8 mouse cellular contexts compared by ENCODE assay signal in the genomic region with DNA sequence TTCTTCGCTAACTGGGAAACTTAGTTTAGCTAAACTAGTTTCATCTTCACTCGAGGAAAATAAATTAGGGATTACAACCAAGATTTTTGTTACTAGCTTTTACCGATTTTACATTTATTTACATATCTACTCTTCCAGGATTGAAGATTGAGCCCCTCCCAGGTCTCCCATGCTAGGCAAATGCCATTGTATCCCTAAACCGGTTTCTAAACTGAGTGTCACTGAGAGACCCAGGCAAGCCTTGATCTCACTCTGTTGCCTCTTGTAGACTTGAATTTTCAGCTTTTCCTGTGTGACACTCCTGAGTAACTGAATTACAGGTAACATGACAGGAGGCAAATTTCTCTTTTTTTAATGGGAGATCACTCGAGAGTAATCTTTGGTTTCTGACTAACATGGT. TPM values are rescaled to one million over a fixed set of nuclear protein-coding genes. Genes with fewer than 3 reads are reported as not detected.
A peak's percentile ranks its signal among the peaks of the same experiment; 100 is the strongest.
DNase-seq lines count a peak whose midpoint lies in the region; ATAC-seq lines count a peak whose summit lies in the region.

No protein-coding gene starts in this region.

- H3K4me3 ChIP-seq in lung, embryonic 16.5 days (ENCODE audit: low read length) = peak overlapping the region; percentile 93
- H3K4me3 ChIP-seq in embryonic facial prominence, embryonic 13.5 days = peak overlapping the region; percentile 63
- peak overlapping the region; percentile 93 for H3K4me3 ChIP-seq in limb, embryonic 10.5 days
- H3K4me3 ChIP-seq in stomach, embryonic 15.5 days (replicated peaks) = peak overlapping the region; percentile 86

- no peaks in the 10 kb centered on the region for H3K27me3 ChIP-seq in lung, embryonic 16.5 days (ENCODE audit: control insufficient read depth, insufficient read depth, low read depth, low read length)
- H3K27me3 ChIP-seq in embryonic facial prominence, embryonic 13.5 days = no peaks in the 10 kb centered on the region
- H3K27me3 ChIP-seq in limb, embryonic 10.5 days (ENCODE audit: low read depth, poor library complexity, severe bottlenecking) = no peaks in the 10 kb centered on the region
- H3K27me3 ChIP-seq in stomach, embryonic 15.5 days (replicated peaks) = no peaks in the 10 kb centered on the region

- 10% methylated on average over 5 of the region's 5 CpGs for WGBS in lung, embryonic 16.5 days
- WGBS in embryonic facial prominence, embryonic 13.5 days = 12% methylated on average over 5 of the region's 5 CpGs
- 18% methylated on average over 5 of the region's 5 CpGs for WGBS in limb, embryonic 10.5 days
- 9% methylated on average over 5 of the region's 5 CpGs for WGBS in stomach, embryonic 15.5 days

- H3K9me3 ChIP-seq in lung, embryonic 16.5 days (ENCODE audit: control insufficient read depth, low read length) = peaks cover 6% of the 10 kb centered on the region
- H3K9me3 ChIP-seq in embryonic facial prominence, embryonic 13.5 days = peaks cover 5% of the 10 kb centered on the region; the same call in 1 of the 2 replicates
- H3K9me3 ChIP-seq in limb, embryonic 10.5 days (replicated peaks) = no peaks in the 10 kb centered on the region
- no peaks in the 10 kb centered on the region for H3K9me3 ChIP-seq in stomach, embryonic 15.5 days

- H3K9ac ChIP-seq in lung, embryonic 16.5 days (ENCODE audit: low read length) = peak overlapping the region; percentile 88
- H3K9ac ChIP-seq in embryonic facial prominence, embryonic 13.5 days = peak overlapping the region; percentile 77
- H3K9ac ChIP-seq in stomach, embryonic 15.5 days = peak overlapping the region; percentile 76; the same call in 1 of the 2 replicates

- peaks cover 14% of the 10 kb centered on the region; the same call in 1 of the 2 replicates for H3K36me3 ChIP-seq in lung, embryonic 16.5 days (ENCODE audit: control insufficient read depth, insufficient read depth, low read length)
- H3K36me3 ChIP-seq in embryonic facial prominence, embryonic 13.5 days = peaks cover 34% of the 10 kb centered on the region
- peaks cover 33% of the 10 kb centered on the region for H3K36me3 ChIP-seq in limb, embryonic 10.5 days
- H3K36me3 ChIP-seq in stomach, embryonic 15.5 days = peaks cover 14% of the 10 kb centered on the region; the same call in 1 of the 2 replicates

- DNase-seq in lung, postnatal 36 days = no peak
- no peak for DNase-seq in limb, embryonic 10.5 days (ENCODE audit: low spot score)
- no peak for DNase-seq in cerebellum, adult 9-10 months
- DNase-seq in testis, postnatal 14 days (ENCODE audit: low spot score) = no peak

- peaks cover 3% of the 10 kb centered on the region; the same call in 1 of the 2 replicates for H3K4me1 ChIP-seq in lung, embryonic 16.5 days (replicated peaks; ENCODE audit: control insufficient read depth, insufficient read depth, low read length)
- no peaks in the 10 kb centered on the region; the same call in 1 of the 2 replicates for H3K4me1 ChIP-seq in embryonic facial prominence, embryonic 13.5 days
- no peaks in the 10 kb centered on the region; the same call in 1 of the 2 replicates for H3K4me1 ChIP-seq in limb, embryonic 10.5 days
- H3K4me1 ChIP-seq in stomach, embryonic 15.5 days = no peaks in the 10 kb centered on the region

- no peak overlapping the region; the same call in 1 of the 2 replicates for H3K27ac ChIP-seq in lung, embryonic 16.5 days (ENCODE audit: low read length)
- H3K27ac ChIP-seq in embryonic facial prominence, embryonic 13.5 days = no peak overlapping the region
- 0 out of 2 replicates have a peak overlapping the region, but pooled peaks have one; percentile 87 for H3K27ac ChIP-seq in limb, embryonic 10.5 days
- H3K27ac ChIP-seq in stomach, embryonic 15.5 days = no peak overlapping the region

- ATAC-seq in lung, embryonic 16.5 days (ENCODE audit: low read depth) = no peak
- no peak for ATAC-seq in embryonic facial prominence, embryonic 13.5 days (ENCODE audit: insufficient number of reproducible peaks, insufficient read depth, low FRiP score, low TSS enrichment, low read depth)
- ATAC-seq in stomach, embryonic 15.5 days (ENCODE audit: insufficient read depth, low FRiP score, low read depth) = no peak
- ATAC-seq in CD4-positive, CD25-positive, alpha-beta regulatory T cell, adult 4 months = no peak

- peak overlapping the region; percentile 73 for H3K4me2 ChIP-seq in lung, embryonic 16.5 days (ENCODE audit: low read depth, low read length)
- H3K4me2 ChIP-seq in embryonic facial prominence, embryonic 13.5 days = peak overlapping the region; percentile 56
- H3K4me2 ChIP-seq in stomach, embryonic 15.5 days = peak overlapping the region; percentile 58

RNA-seq across cellular contexts. Expression of a gene that starts 0.8 kb away (rescaled TPM):
- 23.8 and 32.2 TPM in 2 replicates for polyA plus RNA-seq in lung, embryonic 16.5 days (2015; fragmentation: Nextera tagmentation; extraction: Ambion mirVana)
- 30.3 and 33.2 TPM in 2 replicates for polyA plus RNA-seq in embryonic facial prominence, embryonic 13.5 days (2015; fragmentation: Nextera tagmentation; extraction: Ambion mirVana)
- polyA plus RNA-seq in limb, embryonic 10.5 days (2016; fragmentation: Nextera tagmentation; extraction: Ambion mirVana) = 25.8 and 34.6 TPM in 2 replicates
- 26.5 and 36.2 TPM in 2 replicates for polyA plus RNA-seq in stomach, embryonic 15.5 days (2015; fragmentation: Nextera tagmentation; extraction: Ambion mirVana)
- 10 to 100 TPM; 10.2 to 12.0 TPM for polyA plus RNA-seq in CD4-positive, CD25-positive, alpha-beta regulatory T cell, adult 4 months (2017; shearing (Covaris generic))

RNA-seq across cellular contexts. Expression of a gene that starts 20.0 kb away (rescaled TPM):
- 36.1 and 37.0 TPM in 2 replicates for polyA plus RNA-seq in lung, embryonic 16.5 days (2015; fragmentation: Nextera tagmentation; extraction: Ambion mirVana)
- polyA plus RNA-seq in embryonic facial prominence, embryonic 13.5 days (2015; fragmentation: Nextera tagmentation; extraction: Ambion mirVana) = 42.4 and 46.7 TPM in 2 replicates
- 43.4 and 43.7 TPM in 2 replicates for polyA plus RNA-seq in limb, embryonic 10.5 days (2016; fragmentation: Nextera tagmentation; extraction: Ambion mirVana)
- 33.6 and 34.3 TPM in 2 replicates for polyA plus RNA-seq in stomach, embryonic 15.5 days (2015; fragmentation: Nextera tagmentation; extraction: Ambion mirVana)
- polyA plus RNA-seq in CD4-positive, CD25-positive, alpha-beta regulatory T cell, adult 4 months (2017; shearing (Covaris generic)) = 10 to 100 TPM; 27.6 to 28.4 TPM

RNA-seq across cellular contexts. Expression of a gene that starts 38.0 kb away (rescaled TPM):
- polyA plus RNA-seq in lung, embryonic 16.5 days (2015; fragmentation: Nextera tagmentation; extraction: Ambion mirVana) = 0.09 and 0.13 TPM in 2 replicates
- polyA plus RNA-seq in embryonic facial prominence, embryonic 13.5 days (2015; fragmentation: Nextera tagmentation; extraction: Ambion mirVana) = 0.21 TPM in 1 of 2 replicates, not detected in the other
- 0.09 and 0.14 TPM in 2 replicates for polyA plus RNA-seq in limb, embryonic 10.5 days (2016; fragmentation: Nextera tagmentation; extraction: Ambion mirVana)
- polyA plus RNA-seq in stomach, embryonic 15.5 days (2015; fragmentation: Nextera tagmentation; extraction: Ambion mirVana) = 0.10 TPM in 1 of 2 replicates, not detected in the other
- polyA plus RNA-seq in CD4-positive, CD25-positive, alpha-beta regulatory T cell, adult 4 months (2017; shearing (Covaris generic)) = under 1 TPM; 0.60 to 0.81 TPM
